Mouse (Mus musculus) frontal cortex, postnatal 25 days (tissue): ENCODE data around the gene Tmem269.
A peak's percentile ranks its signal among the peaks of the same experiment; 100 is the strongest.

ENCODE experiments used
- DNase-seq, 2 experiments: peaks; one replicate each; pipeline ENCODE4 v3.0.0; 2022; ENCODE audit warnings: low spot score in 2 of 2

The Tmem269 gene

DNA sequence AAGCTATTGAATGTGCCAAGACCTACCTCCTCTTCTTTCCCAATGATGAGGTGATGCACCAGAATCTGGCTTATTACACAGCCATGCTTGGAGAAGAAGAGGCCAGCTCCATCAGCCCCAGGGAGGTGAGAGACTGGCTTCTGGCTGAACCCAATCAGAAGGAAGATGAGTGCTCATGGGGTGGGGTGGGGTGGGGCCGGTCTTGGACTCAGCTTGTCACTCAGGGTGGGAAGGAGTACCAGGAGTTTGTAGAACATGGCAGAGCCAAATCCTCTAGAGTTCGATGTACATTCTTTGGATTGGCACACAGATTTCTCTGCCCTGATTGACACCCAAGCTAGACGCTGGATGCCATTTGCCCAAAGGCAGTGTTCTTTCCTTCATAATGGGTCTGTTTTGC lies 20.6 kb upstream of the Tmem269 start:
- DNase-seq: no peak

DNA sequence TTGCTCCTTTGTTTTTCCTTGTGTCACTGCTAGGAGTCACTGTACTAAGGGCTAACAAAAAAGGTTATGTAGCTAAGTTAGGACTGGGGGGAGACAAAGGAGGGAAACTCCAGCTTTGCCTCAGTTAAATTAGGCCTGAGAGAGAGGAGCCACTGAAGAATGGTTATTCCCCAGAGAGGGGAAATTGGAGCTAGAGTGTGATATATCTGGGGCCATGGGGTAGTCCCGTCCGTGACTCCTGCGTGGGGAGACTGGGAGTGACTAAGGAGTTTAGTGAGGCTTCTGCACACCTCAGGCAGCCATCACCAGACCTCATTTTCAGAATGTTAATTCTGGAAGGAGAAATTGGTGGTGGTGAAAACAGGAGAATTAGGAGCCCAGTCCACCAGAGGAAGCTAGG lies 16.3 kb upstream of the Tmem269 start:
- no peak for DNase-seq

DNA sequence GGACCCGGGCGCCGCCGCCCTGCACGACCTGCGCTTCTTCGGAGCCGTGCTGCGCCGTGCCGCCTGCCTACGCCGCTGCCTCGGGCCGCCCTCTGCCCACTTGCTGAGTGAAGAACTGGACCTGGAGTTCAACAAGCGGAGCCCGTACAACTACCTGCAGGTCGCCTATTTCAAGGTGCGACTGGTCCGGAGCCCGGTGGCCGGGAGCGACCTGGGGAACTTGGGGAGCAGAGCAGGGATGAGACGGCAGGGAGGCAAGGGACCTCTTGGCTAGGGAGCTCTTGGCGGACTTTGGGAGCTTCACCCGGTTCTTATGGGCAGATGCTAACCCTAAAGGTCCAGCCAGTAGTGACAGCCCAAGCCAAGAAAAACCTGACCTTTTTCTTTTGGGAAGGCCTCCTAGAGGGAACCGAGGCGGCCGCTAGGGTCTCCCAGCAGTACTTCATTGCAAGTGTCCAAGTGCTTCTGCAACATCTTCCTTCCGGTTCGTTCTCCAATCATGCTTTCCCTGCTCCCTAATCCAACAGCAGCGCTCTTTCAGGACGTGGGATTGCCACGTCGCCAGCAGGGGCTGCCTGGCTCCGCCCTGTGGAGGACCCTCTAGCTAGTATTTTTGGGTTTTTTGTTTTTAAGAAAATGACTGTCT lies 15.4 kb upstream of the Tmem269 start:
- DNase-seq: peak in 1 of 2 experiments; percentile 47

DNA sequence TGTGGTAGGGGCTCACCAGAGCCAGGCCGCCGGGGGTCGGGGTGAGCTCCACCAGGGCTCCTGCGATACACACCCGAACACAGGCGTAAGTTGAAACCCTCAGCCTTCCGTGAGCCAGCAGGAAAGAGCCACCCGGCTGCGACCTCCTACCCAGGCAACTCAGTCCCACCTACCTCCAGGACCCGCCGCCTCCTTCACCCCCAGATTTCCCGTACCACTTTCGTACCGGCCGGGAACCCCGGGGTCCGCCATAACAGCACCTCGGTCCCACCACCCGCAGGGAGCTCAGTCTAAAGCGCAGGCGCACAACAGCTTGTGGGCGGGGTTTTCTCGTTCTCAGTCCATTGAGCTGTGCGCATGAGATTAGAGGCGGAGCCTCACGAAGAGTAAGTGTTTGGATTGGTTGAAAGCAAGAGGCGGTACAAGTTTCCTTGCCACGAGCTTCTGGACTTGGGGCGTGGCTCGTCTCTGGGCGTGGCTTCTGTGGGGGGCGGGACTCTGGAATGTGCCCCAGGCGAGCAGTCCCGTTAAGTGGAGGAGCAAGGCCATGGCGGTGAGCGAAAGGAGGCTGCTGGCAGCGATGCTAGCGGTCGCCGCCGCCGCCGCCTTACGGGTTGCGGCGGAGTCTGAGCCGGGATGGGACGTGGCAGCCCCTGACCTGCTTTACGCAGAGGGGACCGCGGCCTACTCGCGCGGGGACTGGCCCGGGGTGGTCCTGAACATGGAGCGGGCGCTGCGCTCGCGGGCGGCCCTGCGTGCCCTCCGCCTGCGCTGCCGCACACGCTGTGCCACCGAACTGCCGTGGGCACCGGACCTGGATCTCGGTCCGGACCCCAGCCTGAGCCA lies 14.6 kb upstream of the Tmem269 start, which contains the start of the genes AU022252 and P3h1:
TSS of gene AU022252 (minus strand) at position 303 of the 846 bp plus-strand sequence.
TSS of gene P3h1 (plus strand) at position 506 of the 846 bp plus-strand sequence.
- DNase-seq: peak; percentile 97 to 98

DNA sequence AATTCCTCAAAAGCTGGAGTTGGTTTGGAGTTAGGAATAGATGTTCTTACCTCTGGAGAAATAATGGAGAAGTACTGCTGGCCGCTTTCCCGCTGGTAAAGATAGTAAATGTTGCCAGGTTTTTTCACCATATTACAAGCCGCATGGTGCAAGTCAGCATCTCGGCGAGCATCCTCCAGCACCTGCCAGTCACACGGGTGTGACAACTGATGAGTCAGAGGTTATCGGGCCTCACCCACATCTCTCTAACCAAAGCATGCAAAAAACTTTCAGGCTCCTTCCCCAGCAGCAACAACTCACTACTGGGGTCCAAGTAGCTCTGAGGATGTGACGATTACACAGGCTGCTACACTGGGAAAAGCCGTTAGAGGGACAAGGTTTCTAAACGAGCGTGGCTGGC lies 8.7 kb upstream of the Tmem269 start:
- no peak for DNase-seq

DNA sequence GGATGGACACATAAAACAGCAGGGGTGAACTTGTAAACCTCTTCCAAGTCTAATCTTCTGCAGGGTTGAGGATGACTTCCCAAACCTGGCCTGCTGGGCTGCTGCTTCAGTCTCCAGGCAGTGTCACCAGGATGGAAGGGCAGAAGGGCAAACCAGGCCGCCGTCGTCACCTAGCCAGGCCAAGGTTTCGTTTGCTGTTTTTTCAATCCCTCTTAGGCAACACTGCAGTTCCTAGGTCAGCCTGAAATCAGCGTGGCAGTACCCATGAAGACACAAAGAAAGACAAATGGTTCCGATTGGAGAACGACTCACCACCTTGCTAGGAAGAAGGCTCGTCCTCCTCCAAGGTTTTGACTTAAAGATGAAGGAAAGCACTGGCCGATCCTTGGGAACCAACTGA lies 7.7 kb upstream of the Tmem269 start:
- DNase-seq: no peak

DNA sequence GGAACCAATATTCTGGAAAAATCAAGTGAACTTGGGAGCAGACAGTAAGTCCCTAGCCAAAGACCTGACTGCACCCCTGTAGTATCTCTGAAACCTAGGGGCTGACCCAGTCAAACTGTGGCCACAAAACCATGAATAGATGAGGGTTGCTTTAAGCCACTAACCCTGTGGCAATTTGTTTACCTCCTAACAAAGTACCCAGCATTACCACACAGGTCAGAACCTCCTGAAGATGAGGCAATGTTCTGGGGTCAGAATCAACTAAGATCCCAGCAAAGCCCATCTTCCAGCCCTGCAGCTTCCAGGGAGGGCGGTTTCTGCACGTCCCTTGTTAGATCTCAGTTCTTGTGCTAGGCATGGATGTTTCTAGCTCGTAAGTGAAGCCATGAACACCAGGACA lies 6.5 kb upstream of the Tmem269 start:
- DNase-seq: no peak

DNA sequence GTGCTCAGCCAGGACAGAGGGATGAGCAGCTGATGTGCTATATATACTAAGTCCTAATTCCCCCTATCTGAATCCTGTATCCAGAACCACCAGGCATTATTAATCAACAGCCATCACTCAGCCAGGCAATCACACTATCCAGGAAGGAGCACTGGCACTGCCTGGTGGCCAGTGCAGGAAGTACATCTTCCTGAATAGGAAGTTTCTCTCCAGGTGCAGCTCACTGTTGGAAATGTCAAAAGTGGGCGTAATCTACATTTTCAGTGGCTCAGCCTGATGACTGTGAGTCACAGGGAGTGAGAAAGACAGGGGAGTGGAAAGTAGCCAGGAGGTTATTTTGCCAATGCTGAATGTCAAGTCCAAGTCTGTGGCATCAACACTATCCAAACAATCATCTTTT lies 5.7 kb upstream of the Tmem269 start:
- no peak for DNase-seq

DNA sequence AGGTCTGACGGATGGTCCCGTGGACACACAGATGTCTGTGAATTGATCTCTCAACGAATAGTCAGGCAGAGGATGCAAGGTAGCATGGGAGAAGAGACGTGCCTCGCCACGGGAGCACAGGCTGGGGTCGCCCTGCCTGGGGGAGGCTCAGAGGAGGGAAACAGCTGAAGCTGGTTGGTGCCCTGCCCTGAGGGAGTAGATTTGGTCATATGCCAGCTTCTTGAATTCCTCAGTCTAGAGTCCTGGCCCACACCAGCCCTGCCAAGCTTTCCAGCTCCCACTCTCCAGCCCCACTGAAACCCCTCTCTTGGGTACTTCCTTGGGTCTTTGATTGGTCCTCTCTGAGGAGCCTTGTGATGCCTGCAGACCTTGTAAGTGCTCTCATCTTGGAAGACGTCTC lies 1.4 kb downstream of the Tmem269 start:
- no peak for DNase-seq

DNA sequence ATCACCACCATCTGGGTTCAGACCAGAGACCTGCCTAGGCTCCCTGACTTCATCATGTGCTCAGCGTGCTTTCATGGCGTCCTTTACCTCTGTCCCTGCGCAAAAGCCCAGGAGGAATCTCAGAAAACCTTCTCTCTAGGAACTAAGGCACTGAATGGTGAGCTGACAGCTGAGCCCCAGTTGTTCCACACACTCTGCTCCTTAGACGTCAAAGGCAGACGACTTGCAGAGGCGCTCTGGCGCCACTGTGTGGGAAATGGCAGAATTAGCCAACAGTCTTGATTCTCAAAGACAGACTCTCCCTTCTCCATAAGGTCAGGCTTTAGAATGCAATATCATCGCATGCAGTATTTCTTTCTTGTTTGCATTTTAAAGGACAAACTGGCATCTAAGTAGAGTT lies 13.3 kb downstream of the Tmem269 start:
- DNase-seq: peak; percentile 34 to 50

DNA sequence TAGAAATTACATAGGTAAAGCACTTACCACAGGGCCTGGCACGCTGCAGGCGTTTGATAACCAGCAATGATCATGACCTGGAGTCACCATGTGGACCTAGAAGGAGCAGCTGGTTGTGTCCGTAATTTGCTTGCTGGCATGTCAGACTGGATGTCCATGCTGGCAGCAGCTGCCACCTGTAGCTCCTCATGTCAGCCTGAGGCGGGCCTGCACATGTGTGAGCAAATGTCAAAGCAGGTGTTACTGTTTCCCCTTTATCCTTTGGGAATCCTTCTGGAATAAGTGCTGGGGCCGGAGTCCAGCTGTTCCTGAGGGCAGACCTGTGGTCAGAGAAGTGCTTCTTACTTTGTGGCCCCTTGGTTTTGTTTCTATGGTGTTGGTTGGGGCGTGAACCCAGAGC lies 19.9 kb downstream of the Tmem269 start:
- no peak for DNase-seq

DNA sequence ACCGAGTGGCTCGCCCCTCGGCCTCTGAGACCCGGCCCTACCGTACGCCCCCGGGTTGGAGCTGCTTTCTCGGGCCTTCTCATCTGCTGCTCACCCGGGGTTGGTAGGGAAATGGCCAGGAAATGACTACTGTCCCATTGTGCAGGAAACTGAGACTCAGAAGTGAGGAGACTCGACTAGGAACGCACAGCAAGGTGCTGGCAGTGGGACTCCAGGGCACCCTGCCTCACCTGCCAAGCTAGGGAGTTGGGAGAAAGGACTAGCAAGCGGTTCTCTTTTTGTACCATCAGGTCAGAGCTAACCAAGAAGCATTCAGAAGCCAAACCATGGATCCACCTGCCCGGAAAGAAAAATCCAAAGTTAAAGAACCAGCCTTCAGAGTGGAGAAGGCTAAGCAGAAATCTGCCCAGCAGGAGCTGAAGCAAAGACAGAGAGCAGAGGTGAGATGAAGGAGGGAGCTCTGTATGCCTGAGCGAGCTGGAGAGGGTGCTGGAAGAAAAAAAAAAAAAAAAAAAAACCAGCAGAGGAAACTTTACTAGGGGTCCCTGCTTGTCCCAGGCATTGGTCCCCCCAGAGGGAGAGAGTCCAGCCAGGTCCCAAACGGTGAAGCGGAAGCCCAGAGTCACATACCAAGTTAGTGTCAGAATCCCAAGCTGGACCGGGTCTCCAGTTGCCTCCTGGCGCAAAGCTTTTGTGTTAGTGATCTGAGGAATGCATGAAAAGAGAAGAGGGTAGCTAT lies 22.3 kb downstream of the Tmem269 start:
- DNase-seq: no peak

DNA sequence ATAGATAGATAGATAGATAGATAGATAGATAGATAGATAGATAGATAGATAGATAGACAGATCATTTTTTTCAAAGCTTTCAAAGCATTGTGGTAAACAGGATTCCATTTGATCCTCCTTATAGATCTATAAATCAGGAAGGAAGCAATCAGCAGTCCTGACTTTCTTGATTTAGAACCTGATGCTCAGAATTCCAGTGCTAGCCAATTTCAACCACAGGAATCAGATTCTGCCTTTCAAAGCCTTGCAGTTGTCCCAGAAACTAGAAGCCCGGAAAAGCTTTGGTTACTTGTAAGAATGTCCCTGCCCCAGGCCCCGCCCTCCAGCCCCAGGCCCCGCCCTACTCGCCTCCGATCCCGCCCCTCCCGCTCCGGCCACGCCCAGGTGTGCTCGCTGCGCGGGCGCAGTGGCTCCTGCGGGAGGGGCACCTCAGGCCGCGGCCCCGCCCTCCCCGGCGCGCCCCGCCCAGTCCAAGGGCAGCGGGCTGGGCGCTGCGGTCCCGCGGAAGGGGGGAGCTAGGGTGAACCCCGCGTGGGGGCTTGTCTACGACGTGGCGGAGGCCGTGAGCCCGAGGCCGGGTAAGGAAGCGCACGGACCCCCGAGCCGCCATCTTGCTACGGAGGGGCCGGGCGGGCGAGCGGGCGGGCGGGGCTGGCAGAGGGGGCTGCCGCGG lies 23.0 kb downstream of the Tmem269 start, which contains the start of gene Svbp:
TSS of gene Svbp (plus strand) at position 398 of the 673 bp plus-strand sequence.
- DNase-seq: peak; percentile 42 to 70

DNA sequence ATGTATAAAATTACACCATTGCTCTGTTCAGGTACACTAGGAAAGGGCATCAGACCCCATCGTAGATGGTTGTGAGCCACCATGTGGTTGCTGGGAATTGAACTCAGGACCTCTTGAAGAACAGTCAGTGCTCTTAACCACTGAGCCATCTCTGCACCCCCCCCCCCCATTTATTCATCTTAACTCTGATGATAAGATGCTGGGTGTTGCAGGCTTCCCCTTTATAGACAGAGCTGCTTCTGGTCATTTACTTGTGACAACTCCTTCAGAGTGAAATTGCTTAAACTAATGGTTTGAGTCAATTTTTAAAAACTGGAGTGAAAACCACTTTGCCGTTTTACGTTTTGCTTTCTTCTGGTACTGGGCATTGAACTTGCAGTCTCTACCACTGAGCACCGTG lies 25.3 kb downstream of the Tmem269 start:
- DNase-seq: no peak

DNA sequence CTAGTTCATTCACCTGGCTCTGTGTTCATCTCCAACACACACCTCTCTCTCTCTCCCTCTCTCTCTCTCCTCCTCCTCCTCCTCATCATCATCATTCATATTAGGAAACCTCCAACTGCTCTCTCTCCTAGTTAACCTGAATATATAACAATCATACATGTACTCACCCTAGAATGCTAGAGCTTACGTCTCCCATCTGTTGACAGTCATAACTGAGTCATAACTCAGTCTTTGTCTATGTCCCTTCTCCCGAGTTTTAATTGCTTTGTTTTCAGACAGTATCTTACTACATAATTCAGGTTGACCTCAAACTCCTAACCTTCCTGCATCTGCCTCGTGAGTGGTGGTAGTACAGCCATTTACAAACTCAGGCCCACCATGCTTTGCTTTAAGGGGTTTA lies 26.7 kb downstream of the Tmem269 start:
- DNase-seq: no peak

DNA sequence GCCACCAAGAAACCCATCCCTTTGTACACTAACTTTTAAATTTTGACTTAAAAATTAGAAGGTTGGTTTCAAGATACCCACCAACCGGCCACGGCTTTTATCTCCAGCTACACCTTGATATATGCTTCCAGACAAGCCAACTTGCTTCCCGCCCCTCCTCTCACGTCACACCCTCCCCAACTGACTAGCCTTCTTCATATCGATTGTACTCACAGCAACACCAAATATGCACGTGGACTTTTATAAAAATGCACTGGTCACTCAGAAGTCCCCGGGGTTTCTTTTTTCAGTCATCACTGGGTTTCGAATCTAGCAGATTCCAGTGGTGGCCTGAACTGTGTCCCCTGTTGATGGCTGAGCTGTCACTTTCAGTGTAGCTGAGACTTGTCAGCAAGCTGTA lies 27.4 kb downstream of the Tmem269 start:
- DNase-seq: no peak

DNA sequence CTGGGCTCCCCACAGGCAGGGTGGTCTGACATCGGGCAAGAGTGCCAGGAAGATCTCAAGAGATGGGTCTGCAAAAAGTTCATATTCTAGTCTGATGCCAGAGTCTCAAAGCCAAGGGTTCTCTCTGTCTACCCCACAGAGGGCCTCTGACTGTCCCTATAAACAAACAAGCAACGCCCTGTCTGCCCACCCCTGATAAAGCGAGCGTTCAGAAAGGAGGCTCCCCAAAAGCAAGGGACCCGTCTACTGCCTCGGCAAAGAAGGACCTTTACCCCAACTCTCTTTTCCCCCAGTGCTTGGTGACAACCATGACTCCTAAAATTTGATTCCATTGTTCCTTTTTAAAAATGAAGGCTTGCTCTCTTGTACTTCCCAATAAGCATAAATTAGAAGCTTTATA lies 28.2 kb downstream of the Tmem269 start, which contains the start of gene Ermap:
TSS of gene Ermap (minus strand) at position 148 of the 400 bp plus-strand sequence.
- DNase-seq: no peak

DNA sequence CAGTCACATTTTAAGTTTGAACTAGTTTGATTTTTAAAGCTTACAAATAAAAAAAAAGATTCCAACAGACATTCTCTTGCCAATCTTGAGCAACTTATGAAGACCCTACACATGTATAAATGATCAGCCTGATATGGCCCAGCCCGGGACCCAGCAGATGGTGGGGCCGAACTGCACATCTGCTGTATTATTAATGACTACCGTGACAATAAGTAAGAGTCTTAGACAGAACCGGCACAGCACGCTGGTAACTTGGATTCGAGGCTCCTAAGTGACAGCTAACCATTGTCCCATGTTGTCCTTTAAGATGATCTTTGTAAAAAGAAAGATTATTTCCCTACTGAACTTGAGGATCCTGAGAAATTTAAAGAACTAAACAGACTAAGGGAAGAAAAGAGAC lies 28.6 kb downstream of the Tmem269 start:
- no peak for DNase-seq

DNA sequence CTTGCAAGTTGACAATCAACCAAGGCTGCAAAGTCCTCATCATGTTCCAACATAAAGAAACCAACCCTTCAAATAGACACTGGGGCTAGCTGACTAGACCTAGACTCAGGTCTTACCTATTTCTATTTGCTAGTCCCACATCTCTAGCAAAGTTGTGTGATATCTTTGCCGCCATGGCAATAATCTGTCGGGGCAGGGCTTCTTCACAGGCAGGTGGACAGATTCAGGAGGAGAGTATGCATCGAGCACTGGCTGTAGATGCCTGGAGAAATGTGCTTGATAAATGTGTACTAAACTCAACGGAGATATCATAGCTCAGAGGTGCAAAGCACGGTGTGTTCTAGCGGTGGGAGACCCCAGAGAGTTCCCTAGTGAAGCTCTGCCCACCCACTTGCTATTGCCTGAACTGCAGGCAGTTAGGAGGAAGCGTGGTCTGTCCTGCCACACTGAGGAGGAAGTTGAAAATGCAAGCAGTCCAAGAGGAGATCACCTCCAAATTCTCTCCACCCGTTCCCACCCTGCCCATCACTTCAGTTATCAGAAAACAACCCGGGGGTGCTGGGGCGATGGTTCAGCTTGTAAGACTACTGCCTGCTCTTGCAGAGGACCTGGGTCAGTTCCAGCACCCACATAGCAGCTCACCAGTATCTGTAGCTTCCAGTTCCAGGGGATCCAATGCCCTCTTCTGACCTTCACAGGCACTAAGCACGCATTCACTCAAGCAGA lies 29.8 kb downstream of the Tmem269 start:
- DNase-seq: no peak

DNA sequence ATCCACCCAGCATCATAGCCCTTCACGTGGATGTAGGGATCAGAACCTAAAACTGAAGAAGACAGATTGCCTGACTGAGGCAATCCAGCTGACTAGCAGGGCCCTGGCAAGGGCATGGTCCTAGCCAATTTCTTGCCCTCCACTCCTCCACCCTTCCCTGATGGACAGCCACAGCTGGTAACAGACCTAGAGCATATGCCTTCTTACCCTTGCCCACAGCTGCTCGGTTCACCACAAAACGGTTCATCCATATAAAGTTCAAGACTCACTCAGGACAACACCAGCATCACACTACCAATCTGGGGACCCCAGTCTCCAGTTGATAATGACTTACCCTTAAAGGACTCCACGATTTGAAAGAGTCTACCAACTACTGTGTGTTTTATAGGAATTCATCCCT lies 32.2 kb downstream of the Tmem269 start:
- no peak for DNase-seq

DNA sequence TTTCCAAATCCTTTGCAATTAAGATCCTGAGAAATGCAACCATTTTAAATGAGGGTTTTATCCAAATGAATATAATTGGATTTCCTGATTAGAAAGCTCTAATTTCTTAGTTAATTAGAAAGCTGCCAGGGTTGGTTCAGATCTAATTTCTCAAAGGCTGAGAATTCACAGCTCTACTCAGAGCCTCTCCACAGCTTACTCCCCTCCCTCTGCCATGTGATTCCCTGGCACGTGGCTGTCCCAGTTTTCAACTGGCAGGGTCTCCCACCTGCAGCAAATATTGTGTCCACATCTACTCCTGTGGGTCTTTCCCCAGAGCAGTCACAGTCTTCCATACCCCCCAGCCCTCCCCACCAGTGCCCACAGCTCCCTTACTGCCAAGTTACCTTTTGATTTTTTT lies 34.5 kb downstream of the Tmem269 start:
- DNase-seq: no peak
